Mouse (Mus musculus) kidney, postnatal 0 days (tissue): ENCODE results near the gene Cops7b. TPM values are rescaled to one million over a fixed set of nuclear protein-coding genes. Genes with fewer than 3 reads are reported as not detected.

Experiments
- ATAC-seq: fragments of 200-750 bp; cut with Nextera tagmentation; replicated peaks from 2 replicates; pipeline ENCODE4 v1.8.0; 2017; ENCODE audit warnings: low read depth, moderate number of reproducible peaks, moderate TSS enrichment, moderate library complexity; ENCODE audit not compliant: low FRiP score
- DNase-seq: peaks from one replicate; pipeline ENCODE4 v3.0.0-alpha.2; 2016; ENCODE audit warnings: low spot score
- H3K27ac ChIP-seq: fragments of 300-500 bp; sonication (generic); 2 replicates; pipeline ENCODE4 v1.5.1; 2014; ENCODE audit warnings: mild to moderate bottlenecking
- H3K27me3 ChIP-seq: fragments of 300-500 bp; sonication (generic); 2 replicates; pipeline ENCODE4 v1.6.1; 2014; ENCODE audit warnings: low read length, mixed read lengths; ENCODE audit not compliant: insufficient read depth
- H3K36me3 ChIP-seq: fragments of 300-500 bp; sonication (generic); 2 replicates; pipeline ENCODE4 v1.6.1; 2014; ENCODE audit warnings: low read length, mixed read lengths; ENCODE audit not compliant: insufficient read depth
- H3K4me1 ChIP-seq: fragments of 300-500 bp; sonication (generic); replicated peaks from 2 replicates; pipeline ENCODE4 v1.6.1; 2014; ENCODE audit warnings: antibody characterized with exemption, low read length, mixed read lengths; ENCODE audit not compliant: insufficient read depth
- H3K4me2 ChIP-seq: fragments of 300-500 bp; sonication (generic); 2 replicates; pipeline ENCODE4 v1.6.1; 2014; ENCODE audit warnings: mild to moderate bottlenecking, low read length, moderate library complexity, mixed read lengths
- H3K4me3 ChIP-seq: fragments of 300-500 bp; sonication (generic); replicated peaks from 2 replicates; pipeline ENCODE4 v1.5.1; 2014; ENCODE audit warnings: low read depth, low read length
- H3K9ac ChIP-seq: fragments of 300-500 bp; sonication (generic); 2 replicates; pipeline ENCODE4 v1.6.1; 2014; ENCODE audit warnings: low read depth, low read length
- H3K9me3 ChIP-seq: fragments of 300-500 bp; sonication (generic); replicated peaks from 2 replicates; pipeline ENCODE4 v1.6.1; 2016; ENCODE audit warnings: low read length, inconsistent platforms, mixed read lengths
- CTCF ChIP-seq: IDR thresholded peaks from 2 replicates; pipeline ENCODE4 v1.5.1; 2016; ENCODE audit warnings: antibody characterized with exemption, low read depth, mild to moderate bottlenecking, moderate library complexity
- WGBS: fragments of 180-500 bp; shearing (Covaris S2); extraction: QIAGEN DNeasy Blood & Tissue Kit; methylation state at CpG from one replicate; pipeline ENCODE4 v1.1.7; 2014; 5-methylcytosine and 5-hydroxymethylcytosine counted together
- polyA plus RNA-seq: library from polyadenylated mRNA; unstranded; fragments of >200 nt; fragmentation: Nextera tagmentation; extraction: Ambion mirVana; gene quantifications from 2 replicates; pipeline ENCODE4 v1.2.1, GENCODE M21; 2015

The Cops7b gene
- polyA plus RNA-seq, 1 experiment from 2014 or later: 27.9 TPM

DNA sequence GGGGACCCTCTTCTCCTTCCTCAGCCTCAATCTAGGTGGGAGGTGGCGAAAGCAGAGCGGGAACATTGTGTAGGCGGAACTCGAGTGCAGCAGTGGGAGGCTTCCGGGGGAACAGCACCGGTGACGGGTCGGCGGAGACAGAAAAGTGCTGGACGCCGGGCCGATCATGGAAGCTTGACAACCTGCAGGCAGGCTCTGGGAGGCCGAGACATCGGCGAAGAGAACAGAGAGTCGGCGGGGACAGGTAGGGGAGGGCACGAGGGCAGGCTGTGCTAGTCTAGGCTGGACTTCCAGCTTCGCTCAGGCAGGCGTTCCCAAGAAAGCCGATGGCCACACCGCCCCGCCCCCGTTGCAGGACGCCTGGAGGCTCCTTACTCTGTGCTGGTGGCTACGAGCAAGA lies 4.3 kb downstream of the Cops7b start:
- peak overlapping the region; percentile 93 for H3K4me3 ChIP-seq
- H3K4me1 ChIP-seq: 0 out of 2 replicates have a peak, but pooled peaks cover 2% of the 10 kb centered on the region
- WGBS: under 1% methylated on average over 26 of the region's 26 CpGs
- TF ChIP-seq CTCF: no peak
- DNase-seq: peak; percentile 85
- H3K27ac ChIP-seq: peak overlapping the region; percentile 62; the same call in 1 of the 2 replicates
- peak overlapping the region; percentile 83 for H3K9ac ChIP-seq
- ATAC-seq: peak; percentile 33
- no peaks in the 10 kb centered on the region for H3K9me3 ChIP-seq
- H3K27me3 ChIP-seq: no peaks in the 10 kb centered on the region
- H3K4me2 ChIP-seq: peak overlapping the region; percentile 82
- 0 out of 2 replicates have a peak, but pooled peaks cover 8% of the 10 kb centered on the region for H3K36me3 ChIP-seq

DNA sequence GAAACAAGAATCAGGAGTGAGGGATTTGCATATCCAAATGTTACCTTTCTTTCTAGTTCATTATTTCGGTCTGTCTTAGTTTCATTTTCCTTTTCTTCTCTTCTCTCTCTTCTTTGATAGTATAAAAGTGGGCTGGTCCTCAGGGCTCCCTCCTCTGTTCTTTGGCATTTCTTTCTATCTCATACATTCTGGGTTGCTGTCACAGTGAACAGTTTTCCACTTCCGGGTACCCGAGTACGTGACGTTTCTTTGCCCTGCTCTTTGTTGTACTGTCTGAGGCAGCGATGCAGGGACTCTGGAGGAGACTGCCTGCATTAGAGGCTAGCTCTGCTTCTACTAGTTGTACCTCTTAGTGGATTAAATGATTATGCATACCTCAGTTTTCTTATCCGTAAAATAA lies 11.8 kb downstream of the Cops7b start:
- TF ChIP-seq CTCF: no peak
- 94% methylated on average over 7 of the region's 7 CpGs for WGBS
- no peaks in the 10 kb centered on the region for H3K9me3 ChIP-seq
- no peaks in the 10 kb centered on the region for H3K27me3 ChIP-seq
- H3K4me3 ChIP-seq: no peak overlapping the region
- no peak overlapping the region for H3K9ac ChIP-seq
- peaks cover 31% of the 10 kb centered on the region for H3K36me3 ChIP-seq
- ATAC-seq (no peak), DNase-seq (no peak)
- H3K27ac ChIP-seq: no peak overlapping the region
- no peaks in the 10 kb centered on the region for H3K4me1 ChIP-seq
- H3K4me2 ChIP-seq: no peak overlapping the region

DNA sequence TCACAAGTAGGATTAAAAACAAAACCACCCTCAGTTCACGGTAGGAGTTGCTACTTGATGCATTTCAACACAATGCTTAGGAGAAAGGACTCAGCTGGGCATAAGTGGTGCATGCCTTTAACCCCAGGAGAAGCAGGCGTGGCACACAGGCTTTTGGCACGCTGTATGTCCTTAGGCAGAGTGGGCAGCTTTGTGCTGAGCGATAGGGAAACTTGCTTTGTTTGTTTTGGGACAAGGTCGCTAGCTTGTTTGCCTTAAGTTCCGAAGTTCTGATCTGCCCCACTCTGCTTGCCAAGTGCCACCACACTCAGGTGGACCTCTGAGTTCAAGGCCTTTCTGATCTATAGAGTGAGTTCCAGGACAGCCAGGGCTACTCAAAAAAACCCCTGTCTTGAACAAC lies 12.6 kb downstream of the Cops7b start:
- TF ChIP-seq CTCF: no peak
- no peak for ATAC-seq
- 89% methylated on average over 6 of the region's 6 CpGs for WGBS

DNA sequence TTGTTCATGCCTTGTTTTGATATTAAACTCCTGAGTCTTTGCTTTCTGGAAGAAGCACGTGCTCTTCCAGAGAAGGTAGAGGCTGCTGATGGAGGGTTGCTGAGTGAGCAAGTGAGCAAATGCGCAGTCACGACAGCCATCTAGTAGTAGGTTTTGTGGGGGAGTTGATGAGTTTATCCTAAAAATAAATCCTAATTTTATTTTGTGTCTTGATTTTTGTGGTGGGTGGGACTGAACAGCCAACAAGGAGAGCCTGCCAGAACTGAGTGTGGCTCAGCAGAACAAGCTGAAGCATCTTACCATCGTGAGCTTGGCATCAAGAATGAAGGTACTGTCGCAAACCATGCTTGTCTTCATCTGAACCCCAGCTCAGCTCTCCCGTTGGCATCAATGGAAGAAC lies 13.8 kb downstream of the Cops7b start:
- Histone ChIP-seq H3K27me3 (no peaks in the 10 kb centered on the region), H3K9ac (no peak overlapping the region), H3K4me3 (no peak overlapping the region), H3K27ac (no peak overlapping the region), H3K4me1 (no peaks in the 10 kb centered on the region), H3K4me2 (no peak overlapping the region), H3K9me3 (no peaks in the 10 kb centered on the region), H3K36me3 (peaks cover 42% of the 10 kb centered on the region)
- no peak for TF ChIP-seq CTCF
- ATAC-seq (no peak), DNase-seq (no peak)
- WGBS: 95% methylated on average over 6 of the region's 6 CpGs

More for the DNA sequence above, 12.6 kb downstream of the Cops7b start:
- H3K4me3 ChIP-seq: no peak overlapping the region
- H3K27me3 ChIP-seq: no peaks in the 10 kb centered on the region
- no peak overlapping the region for H3K9ac ChIP-seq
- no peak overlapping the region for H3K27ac ChIP-seq
- H3K4me1 ChIP-seq: no peaks in the 10 kb centered on the region
- H3K9me3 ChIP-seq: no peaks in the 10 kb centered on the region
- no peak for DNase-seq
- H3K4me2 ChIP-seq: no peak overlapping the region
- peaks cover 35% of the 10 kb centered on the region for H3K36me3 ChIP-seq

DNA sequence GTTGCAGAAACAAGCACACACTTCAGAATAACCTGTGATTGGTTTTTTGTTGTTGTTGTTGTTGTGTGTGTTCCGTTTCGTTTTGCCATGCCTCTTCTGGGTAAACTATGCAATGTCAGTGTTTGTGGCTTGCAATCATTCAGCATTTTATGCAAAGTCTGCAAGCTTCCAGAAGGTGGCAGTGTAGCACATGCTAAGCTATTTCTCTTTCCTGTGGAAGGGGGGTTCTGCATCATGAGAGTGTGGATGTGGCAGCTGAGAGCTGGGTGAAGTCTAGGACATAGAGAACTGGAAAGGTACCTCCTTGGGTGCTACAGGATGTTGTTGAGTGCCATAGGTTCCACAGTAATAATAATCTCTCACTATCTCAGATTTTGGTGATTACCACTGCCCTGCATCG lies 15.8 kb downstream of the Cops7b start:
- peak; percentile 60 for DNase-seq
- H3K36me3 ChIP-seq: peaks cover 40% of the 10 kb centered on the region
- 74% methylated on average over 3 of the region's 3 CpGs for WGBS

DNA sequence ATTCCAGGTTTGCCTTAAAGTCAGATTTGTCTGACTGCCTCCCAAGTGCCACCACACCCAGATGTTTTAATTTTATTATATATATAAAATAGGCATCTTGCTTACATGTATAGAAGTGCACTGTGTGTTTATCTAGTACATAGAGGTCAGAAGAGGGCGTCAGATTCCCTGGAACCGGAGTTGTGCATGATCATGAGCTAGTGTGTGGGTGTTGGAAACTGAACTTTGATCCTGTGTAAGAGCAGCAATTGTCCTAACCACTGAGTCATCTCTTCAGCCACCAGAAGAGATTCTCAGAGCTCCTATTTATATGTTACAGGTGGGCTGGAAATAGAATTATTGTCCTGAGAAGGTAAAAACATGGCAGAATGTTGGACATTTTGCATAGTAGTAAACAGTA lies 17.4 kb downstream of the Cops7b start:
- no peaks in the 10 kb centered on the region for H3K27me3 ChIP-seq
- no peak overlapping the region for H3K4me3 ChIP-seq
- DNase-seq: no peak
- no peaks in the 10 kb centered on the region for H3K4me1 ChIP-seq
- peaks cover 42% of the 10 kb centered on the region for H3K36me3 ChIP-seq
- H3K9ac ChIP-seq: no peak overlapping the region
- 81% methylated on average over 2 of the region's 2 CpGs for WGBS
- H3K4me2 ChIP-seq: no peak overlapping the region
- no peaks in the 10 kb centered on the region for H3K9me3 ChIP-seq
- ATAC-seq: no peak
- no peak for TF ChIP-seq CTCF
- no peak overlapping the region for H3K27ac ChIP-seq

More for the DNA sequence above, 15.8 kb downstream of the Cops7b start:
- ATAC-seq: no peak
- H3K4me3 ChIP-seq: no peak overlapping the region
- TF ChIP-seq CTCF: peak; percentile 69
- H3K4me1 ChIP-seq: no peaks in the 10 kb centered on the region
- H3K27ac ChIP-seq: no peak overlapping the region
- no peaks in the 10 kb centered on the region for H3K27me3 ChIP-seq
- H3K9me3 ChIP-seq: no peaks in the 10 kb centered on the region
- H3K9ac ChIP-seq: no peak overlapping the region
- H3K4me2 ChIP-seq: no peak overlapping the region

DNA sequence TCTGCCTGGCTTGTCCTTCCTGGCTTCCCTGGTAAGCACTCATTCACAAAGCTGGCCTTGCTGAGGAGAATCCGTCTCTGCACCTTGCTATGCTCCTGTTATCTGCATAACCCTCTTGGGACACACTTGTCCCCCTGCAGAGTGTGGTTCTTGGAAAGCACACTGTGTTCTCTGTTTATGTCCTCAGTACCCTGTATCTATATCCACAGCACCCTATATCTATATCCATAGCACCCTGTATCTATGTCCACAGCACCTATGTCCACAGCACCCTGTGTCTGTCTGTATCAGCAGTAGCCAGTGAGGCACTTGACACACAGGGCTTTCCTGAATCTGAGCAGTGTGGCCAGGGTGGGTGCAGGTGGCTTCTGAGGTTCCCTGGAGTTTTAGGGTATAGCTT lies 28.2 kb downstream of the Cops7b start:
- Histone ChIP-seq H3K4me3 (no peak overlapping the region), H3K9me3 (no peaks in the 10 kb centered on the region), H3K4me2 (no peak overlapping the region), H3K4me1 (no peaks in the 10 kb centered on the region), H3K9ac (no peak overlapping the region), H3K27me3 (no peaks in the 10 kb centered on the region), H3K36me3 (peaks cover 10% of the 10 kb centered on the region), H3K27ac (no peak overlapping the region)
- no peak for DNase-seq
- no peak for TF ChIP-seq CTCF
- ATAC-seq: no peak
- WGBS: 72% methylated on average over 1 of the region's 1 CpGs
